ENCODE assay signal across 30 mouse cellular contexts in genomic region chr1:74594434-74594833, GRCm38 (mm10). TPM values are rescaled to one million over a fixed set of nuclear protein-coding genes. Genes with fewer than 3 reads are reported as not detected.
DNase-seq lines count a peak whose midpoint lies in the region; ATAC-seq and TF ChIP-seq lines count a peak whose summit lies in the region.
"Had no signal": no experiment of that assay in that cellular context is flagged by ENCODE, and none has a peak within 500 bp of the region (broad histone marks: within the 10 kb centered on the region; RNA-seq: fewer than 3 reads in every experiment).

No protein-coding gene starts in this region.

- TF ChIP-seq POLR2A in myocyte (IDR thresholded peaks at IDR 0.05; ENCODE audit: insufficient read length, low read depth) = peak; percentile 7

- H3K36me3 ChIP-seq in intestine, postnatal 0 days (ENCODE audit: control insufficient read depth, insufficient read depth) = peaks cover 69% of the 10 kb centered on the region
- H3K36me3 ChIP-seq in intestine, embryonic 16.5 days (ENCODE audit: control insufficient read depth, insufficient read depth, low read length) = peaks cover 12% of the 10 kb centered on the region
- peaks cover 32% of the 10 kb centered on the region for H3K36me3 ChIP-seq in myocyte (ENCODE audit: control insufficient read depth, insufficient read depth)

- peaks cover 5% of the 10 kb centered on the region for H3K79me2 ChIP-seq in myocyte (ENCODE audit: control insufficient read depth, insufficient read depth)

- H3K27me3 ChIP-seq in intestine, postnatal 0 days (replicated peaks; ENCODE audit: control insufficient read depth, insufficient read depth, low read length) = no peaks in the 10 kb centered on the region
- H3K27me3 ChIP-seq in intestine, embryonic 16.5 days (replicated peaks; ENCODE audit: control insufficient read depth, insufficient read depth, low read length) = no peaks in the 10 kb centered on the region
- H3K27me3 ChIP-seq in myocyte (ENCODE audit: control insufficient read depth, insufficient read depth, insufficient read length) = no peaks in the 10 kb centered on the region
- H3K27me3 ChIP-seq: embryonic facial prominence, embryonic 12.5 days; heart, embryonic 13.5 days; intestine, embryonic 15.5 days; limb, embryonic 13.5 days; midbrain, embryonic 15.5 days; stomach, embryonic 15.5 days had no signal

- DNase-seq in 416B (ENCODE audit: low read depth) = peak; percentile 92
- DNase-seq in adrenal gland, adult 18-20 months (ENCODE audit: low spot score in 2 of 2) = no peak
- DNase-seq in adrenal gland, postnatal 36 days = no peak
- DNase-seq: adrenal gland, adult 2 months; cerebellum, adult 8-10 months; cerebellum, postnatal 36 days; embryo, embryonic 11 days; heart, postnatal 10 days; kidney, postnatal 25 days; lung, adult 18-20 months; lung, postnatal 4 days; right cerebral cortex, postnatal 4 days; thymus, adult 2 months; thymus, postnatal 36 days had no signal

- H3K4me3 ChIP-seq in intestine, postnatal 0 days (ENCODE audit: low read depth, low read length) = no peak overlapping the region
- no peak overlapping the region for H3K4me3 ChIP-seq in intestine, embryonic 16.5 days (ENCODE audit: low read length)
- H3K4me3 ChIP-seq in myocyte = no peak overlapping the region
- H3K4me3 ChIP-seq: embryonic facial prominence, embryonic 12.5 days; heart, embryonic 13.5 days; intestine, embryonic 15.5 days; limb, embryonic 13.5 days; midbrain, embryonic 10.5 days; midbrain, embryonic 15.5 days; stomach, embryonic 15.5 days had no signal

- peak overlapping the region; percentile 21; the same call in 1 of the 2 replicates for H3K27ac ChIP-seq in intestine, postnatal 0 days (ENCODE audit: low read depth, low read length)
- H3K27ac ChIP-seq in intestine, embryonic 16.5 days (ENCODE audit: low read length) = no peak overlapping the region
- H3K27ac ChIP-seq: embryonic facial prominence, embryonic 12.5 days; heart, embryonic 13.5 days; intestine, embryonic 15.5 days; limb, embryonic 13.5 days; midbrain, embryonic 10.5 days; midbrain, embryonic 15.5 days; stomach, embryonic 15.5 days had no signal

- no peaks in the 10 kb centered on the region for H3K4me1 ChIP-seq in intestine, postnatal 0 days (replicated peaks; ENCODE audit: control insufficient read depth, insufficient read depth, low read length)
- H3K4me1 ChIP-seq in intestine, embryonic 16.5 days (ENCODE audit: control insufficient read depth, insufficient read depth, low read length) = no peaks in the 10 kb centered on the region
- H3K4me1 ChIP-seq: embryonic facial prominence, embryonic 12.5 days; heart, embryonic 13.5 days; intestine, embryonic 15.5 days; limb, embryonic 13.5 days; stomach, embryonic 15.5 days had no signal

- TF ChIP-seq CTCF in intestine, postnatal 0 days (IDR thresholded peaks at IDR 0.05; ENCODE audit: low read depth) = no peak

- H3K9me3 ChIP-seq in intestine, postnatal 0 days (ENCODE audit: control insufficient read depth) = no peaks in the 10 kb centered on the region
- no peaks in the 10 kb centered on the region for H3K9me3 ChIP-seq in intestine, embryonic 16.5 days (ENCODE audit: control insufficient read depth, low read length)
- H3K9me3 ChIP-seq: embryonic facial prominence, embryonic 12.5 days; heart, embryonic 13.5 days; intestine, embryonic 15.5 days; limb, embryonic 13.5 days; midbrain, embryonic 10.5 days; midbrain, embryonic 15.5 days; stomach, embryonic 15.5 days had no signal

- H3K9ac ChIP-seq in intestine, postnatal 0 days (ENCODE audit: low read depth, low read length) = no peak overlapping the region
- no peak overlapping the region for H3K9ac ChIP-seq in intestine, embryonic 16.5 days (ENCODE audit: low read depth, low read length)
- H3K9ac ChIP-seq: embryonic facial prominence, embryonic 12.5 days; heart, embryonic 13.5 days; intestine, embryonic 15.5 days; limb, embryonic 13.5 days; midbrain, embryonic 15.5 days; stomach, embryonic 15.5 days had no signal

- no peak for ATAC-seq in intestine, postnatal 0 days
- ATAC-seq in intestine, embryonic 16.5 days = no peak
- ATAC-seq in granulocyte monocyte progenitor cell, adult 5-6 weeks (replicated peaks; ENCODE audit: poor library complexity, severe bottlenecking) = peak; percentile 95
- ATAC-seq in inflammation-experienced regulatory T-cells, adult 6 months = no peak
- ATAC-seq: forebrain, embryonic 14.5 days; hindbrain, embryonic 16.5 days; intestine, embryonic 15.5 days; lung, postnatal 0 days; midbrain, embryonic 15.5 days had no signal

- no peak overlapping the region for H3ac ChIP-seq in myocyte (ENCODE audit: control insufficient read depth, insufficient read length)

- H3K4me2 ChIP-seq in intestine, postnatal 0 days (replicated peaks; ENCODE audit: low read depth) = no peak overlapping the region
- H3K4me2 ChIP-seq in intestine, embryonic 16.5 days (ENCODE audit: low read depth, low read length) = no peak overlapping the region
- no peak overlapping the region for H3K4me2 ChIP-seq in myocyte (ENCODE audit: low read depth)
- H3K4me2 ChIP-seq: embryonic facial prominence, embryonic 12.5 days; heart, embryonic 13.5 days; intestine, embryonic 15.5 days; limb, embryonic 13.5 days; liver, embryonic 11.5 days; midbrain, embryonic 15.5 days; stomach, embryonic 15.5 days had no signal

- WGBS in intestine, postnatal 0 days = 72% methylated on average over 8 of the region's 8 CpGs
- 76% methylated on average over 8 of the region's 8 CpGs for WGBS in intestine, embryonic 16.5 days

TF ChIP-seq in myocyte, 11 proteins besides CTCF, POLR2A, EP300 and RAD21:
- TF ChIP-seq CEBPB (IDR thresholded peaks at IDR 0.05; ENCODE audit: insufficient read depth, poor library complexity, severe bottlenecking) (no peak), MAX (IDR thresholded peaks at IDR 0.05; ENCODE audit: low read depth) (no peak), SRF (IDR thresholded peaks at IDR 0.05; ENCODE audit: control insufficient read depth, insufficient read length, low read depth) (no peak), TCF12 (IDR thresholded peaks at IDR 0.05; ENCODE audit: insufficient read depth, poor library complexity, severe bottlenecking) (no peak)

RNA-seq across cellular contexts. Expression of gene Bcs1l, which starts 6.3 kb away (rescaled TPM):
- polyA plus RNA-seq in intestine, postnatal 0 days (2015; fragmentation: Nextera tagmentation; extraction: Ambion mirVana) = 5.1 and 6.0 TPM in 2 replicates
- 21.5 and 23.3 TPM in 2 replicates for polyA plus RNA-seq in intestine, embryonic 16.5 days (2015; fragmentation: Nextera tagmentation; extraction: Ambion mirVana)
- 29.0 and 30.3 TPM in 2 replicates for total RNA-seq in granulocyte monocyte progenitor cell, adult 5-6 weeks (2014; fragmentation: Nextera tagmentation)
- total RNA-seq in granulocyte monocyte progenitor cell, adult 5-6 weeks (2017) = 20.0 and 28.8 TPM in 2 replicates
- 22.7 TPM for polyA plus RNA-seq in myocyte (2012; fragmentation: generic; extraction: Trizol)
- polyA plus RNA-seq in inflammation-experienced regulatory T-cells, adult 6 months (2017; shearing (Covaris generic)) = 10 to 100 TPM; 11.1 to 16.0 (median 15.5) TPM
- 10 to 100 TPM; 27.0 to 31.0 TPM for total RNA-seq in adrenal gland, adult 18-20 months (2021)
- 10 to 100 TPM; 29.2 to 29.3 TPM for total RNA-seq in adrenal gland, postnatal 36 days (2021)

RNA-seq across cellular contexts. Expression of gene Zfp142, which starts 6.4 kb away (rescaled TPM):
- 1.8 TPM in 2 replicates for polyA plus RNA-seq in intestine, postnatal 0 days (2015; fragmentation: Nextera tagmentation; extraction: Ambion mirVana)
- 3.5 and 3.6 TPM in 2 replicates for polyA plus RNA-seq in intestine, embryonic 16.5 days (2015; fragmentation: Nextera tagmentation; extraction: Ambion mirVana)
- total RNA-seq in granulocyte monocyte progenitor cell, adult 5-6 weeks (2014; fragmentation: Nextera tagmentation) = 16.3 and 17.1 TPM in 2 replicates
- 9.5 and 10.0 TPM in 2 replicates for total RNA-seq in granulocyte monocyte progenitor cell, adult 5-6 weeks (2017)
- 7.1 TPM for polyA plus RNA-seq in myocyte (2012; fragmentation: generic; extraction: Trizol)
- 10 to 100 TPM in 2 of 3 experiments, 1 to 10 TPM in 1; 8.3 to 20.9 (median 11.0) TPM for polyA plus RNA-seq in inflammation-experienced regulatory T-cells, adult 6 months (2017; shearing (Covaris generic))
- 10 to 100 TPM; 15.4 to 20.1 TPM for total RNA-seq in adrenal gland, adult 18-20 months (2021)
- 10 to 100 TPM; 12.6 to 18.3 TPM for total RNA-seq in adrenal gland, postnatal 36 days (2021)

RNA-seq across cellular contexts. Expression of gene Rnf25, which starts 6.8 kb away (rescaled TPM):
- polyA plus RNA-seq in intestine, postnatal 0 days (2015; fragmentation: Nextera tagmentation; extraction: Ambion mirVana) = 17.9 and 18.1 TPM in 2 replicates
- polyA plus RNA-seq in intestine, embryonic 16.5 days (2015; fragmentation: Nextera tagmentation; extraction: Ambion mirVana) = 26.3 and 28.2 TPM in 2 replicates
- 20.8 and 34.3 TPM in 2 replicates for total RNA-seq in granulocyte monocyte progenitor cell, adult 5-6 weeks (2014; fragmentation: Nextera tagmentation)
- total RNA-seq in granulocyte monocyte progenitor cell, adult 5-6 weeks (2017) = 17.5 and 28.2 TPM in 2 replicates
- polyA plus RNA-seq in myocyte (2012; fragmentation: generic; extraction: Trizol) = 32.8 TPM
- 10 to 100 TPM; 19.2 to 25.0 (median 22.0) TPM for polyA plus RNA-seq in inflammation-experienced regulatory T-cells, adult 6 months (2017; shearing (Covaris generic))
- 10 to 100 TPM; 53.8 to 59.6 TPM for total RNA-seq in adrenal gland, adult 18-20 months (2021)
- total RNA-seq in adrenal gland, postnatal 36 days (2021) = 10 to 100 TPM; 40.6 to 55.3 TPM

RNA-seq across cellular contexts. Expression of gene Stk36, which starts 6.8 kb away (rescaled TPM):
- polyA plus RNA-seq in intestine, postnatal 0 days (2015; fragmentation: Nextera tagmentation; extraction: Ambion mirVana) = 0.73 and 0.94 TPM in 2 replicates
- 3.0 and 3.3 TPM in 2 replicates for polyA plus RNA-seq in intestine, embryonic 16.5 days (2015; fragmentation: Nextera tagmentation; extraction: Ambion mirVana)
- 0.26 TPM in 1 of 2 replicates, not detected in the other for total RNA-seq in granulocyte monocyte progenitor cell, adult 5-6 weeks (2014; fragmentation: Nextera tagmentation)
- total RNA-seq in granulocyte monocyte progenitor cell, adult 5-6 weeks (2017) = not detected in 2 replicates
- 5.2 TPM for polyA plus RNA-seq in myocyte (2012; fragmentation: generic; extraction: Trizol)
- polyA plus RNA-seq in inflammation-experienced regulatory T-cells, adult 6 months (2017; shearing (Covaris generic)) = not detected
- 1 to 10 TPM; 2.9 to 5.3 TPM for total RNA-seq in adrenal gland, adult 18-20 months (2021)
- total RNA-seq in adrenal gland, postnatal 36 days (2021) = 1 to 10 TPM; 2.9 to 4.2 TPM

RNA-seq across cellular contexts. Expression of gene Usp37, which starts 50.4 kb away (rescaled TPM):
- 9.2 and 9.4 TPM in 2 replicates for polyA plus RNA-seq in intestine, postnatal 0 days (2015; fragmentation: Nextera tagmentation; extraction: Ambion mirVana)
- 20.3 and 20.9 TPM in 2 replicates for polyA plus RNA-seq in intestine, embryonic 16.5 days (2015; fragmentation: Nextera tagmentation; extraction: Ambion mirVana)
- 26.4 and 54.1 TPM in 2 replicates for total RNA-seq in granulocyte monocyte progenitor cell, adult 5-6 weeks (2014; fragmentation: Nextera tagmentation)
- total RNA-seq in granulocyte monocyte progenitor cell, adult 5-6 weeks (2017) = 37.1 and 37.4 TPM in 2 replicates
- polyA plus RNA-seq in myocyte (2012; fragmentation: generic; extraction: Trizol) = 2.9 TPM
- polyA plus RNA-seq in inflammation-experienced regulatory T-cells, adult 6 months (2017; shearing (Covaris generic)) = 10 to 100 TPM; 29.2 to 30.1 (median 29.4) TPM
- 10 to 100 TPM; 16.9 to 17.4 TPM for total RNA-seq in adrenal gland, adult 18-20 months (2021)
- 10 to 100 TPM; 19.7 to 23.9 TPM for total RNA-seq in adrenal gland, postnatal 36 days (2021)
